Mouse (Mus musculus): ENCODE results near the gene C87499.

- no peak for TF ChIP-seq POLR2A (IDR thresholded peaks at IDR 0.05; ENCODE audit: insufficient read depth, low read depth, low read length)
- TF ChIP-seq CTCF (IDR thresholded peaks at IDR 0.05): no peak
- TF ChIP-seq EP300 (IDR thresholded peaks at IDR 0.05; ENCODE audit: insufficient read depth, low read depth, low read length): no peak
Observed at GRCm38 (mm10) chr4:88676824-88677223, 42.6 kb upstream of the C87499 start, which contains the start of gene Ifna16.
